Mouse (Mus musculus): ENCODE results near the gene Dcaf7. TPM values are rescaled to one million over a fixed set of nuclear protein-coding genes. Genes with fewer than 3 reads are reported as not detected.
"Not testable (repeated sequence)": the region's sequence is repeated elsewhere in the genome, so short reads cannot be mapped to it uniquely, and the experiment has no call there.

The Dcaf7 gene
- polyA plus RNA-seq, 1 experiment from 2014 or later = 82.1 TPM

DNA sequence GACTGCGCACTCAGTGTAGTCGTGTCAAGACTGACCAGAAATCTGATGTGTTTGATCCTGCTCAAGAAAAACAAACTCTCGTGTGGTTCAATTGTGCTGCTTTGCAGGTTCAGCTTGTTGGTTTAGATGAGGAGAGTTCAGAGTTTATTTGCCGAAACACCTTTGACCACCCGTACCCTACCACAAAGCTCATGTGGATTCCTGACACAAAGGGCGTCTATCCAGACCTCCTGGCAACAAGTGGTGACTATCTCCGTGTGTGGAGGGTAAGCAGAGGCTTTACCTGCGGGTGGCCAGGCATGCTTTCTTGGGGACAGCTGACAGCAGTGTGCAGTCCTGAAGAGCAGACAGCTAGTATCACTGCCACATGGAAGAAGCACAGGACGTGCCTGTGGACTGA lies 9.9 kb downstream of the Dcaf7 start:
- Histone ChIP-seq H3K4me2 (no peak overlapping the region), H3K27me3 (no peaks in the 10 kb centered on the region), H3K4me1 (no peaks in the 10 kb centered on the region), H3K4me3 (no peak overlapping the region), H3K27ac (no peak overlapping the region), H3K9ac (no peak overlapping the region), H3K9me3 (replicated peaks) (no peaks in the 10 kb centered on the region), H3K36me3 (ENCODE audit: poor library complexity, severe bottlenecking) (peaks cover 50% of the 10 kb centered on the region)
- 86% methylated on average over 9 of the region's 9 CpGs for WGBS
- ATAC-seq = no peak

- Histone ChIP-seq H3K27ac (no peak overlapping the region), H3K36me3 (ENCODE audit: poor library complexity, severe bottlenecking) (peaks cover 99% of the 10 kb centered on the region), H3K27me3 (no peaks in the 10 kb centered on the region), H3K4me1 (no peaks in the 10 kb centered on the region), H3K9ac (no peak overlapping the region), H3K9me3 (replicated peaks) (no peaks in the 10 kb centered on the region), H3K4me2 (no peak overlapping the region), H3K4me3 (no peak overlapping the region)
- WGBS = 93% methylated on average over 2 of the region's 2 CpGs
- no peak for ATAC-seq
Measured at GRCm38 (mm10) chr11:106053921-106054320, 17.2 kb downstream of the Dcaf7 start.

GRCm38 (mm10) chr11:106054600-106054999 lies 17.9 kb downstream of the Dcaf7 start:
- H3K4me3 ChIP-seq = no peak overlapping the region
- no peak for ATAC-seq

GRCm38 (mm10) chr11:106055341-106055740 lies 18.7 kb downstream of the Dcaf7 start:
- Histone ChIP-seq H3K4me2 (no peak overlapping the region), H3K4me3 (no peak overlapping the region), H3K27me3 (no peaks in the 10 kb centered on the region), H3K9ac (no peak overlapping the region), H3K36me3 (ENCODE audit: poor library complexity, severe bottlenecking) (peaks cover 97% of the 10 kb centered on the region), H3K27ac (no peak overlapping the region), H3K9me3 (replicated peaks) (no peaks in the 10 kb centered on the region), H3K4me1 (no peaks in the 10 kb centered on the region)
- ATAC-seq = no peak
- 95% methylated on average over 6 of the region's 6 CpGs for WGBS

More at GRCm38 (mm10) chr11:106054600-106054999, 17.9 kb downstream of the Dcaf7 start:
- H3K9ac ChIP-seq = no peak overlapping the region
- H3K4me2 ChIP-seq = no peak overlapping the region
- 97% methylated on average over 8 of the region's 8 CpGs for WGBS
- no peaks in the 10 kb centered on the region for H3K9me3 ChIP-seq (replicated peaks)
- no peaks in the 10 kb centered on the region for H3K4me1 ChIP-seq
- peaks cover 99% of the 10 kb centered on the region for H3K36me3 ChIP-seq (ENCODE audit: poor library complexity, severe bottlenecking)
- no peak overlapping the region for H3K27ac ChIP-seq
- no peaks in the 10 kb centered on the region for H3K27me3 ChIP-seq

- no peaks in the 10 kb centered on the region for H3K9me3 ChIP-seq (replicated peaks)
- H3K4me2 ChIP-seq = no peak overlapping the region
- H3K27ac ChIP-seq = no peak overlapping the region
- no peak for ATAC-seq
- H3K36me3 ChIP-seq (ENCODE audit: poor library complexity, severe bottlenecking) = peaks cover 81% of the 10 kb centered on the region
- no peaks in the 10 kb centered on the region for H3K4me1 ChIP-seq
- no peak overlapping the region for H3K4me3 ChIP-seq
- H3K9ac ChIP-seq = no peak overlapping the region
- H3K27me3 ChIP-seq = no peaks in the 10 kb centered on the region
- 93% methylated on average over 8 of the region's 8 CpGs for whole genome bisulfite sequencing
Measured at GRCm38 (mm10) chr11:106056819-106057491, 20.3 kb downstream of the Dcaf7 start.

DNA sequence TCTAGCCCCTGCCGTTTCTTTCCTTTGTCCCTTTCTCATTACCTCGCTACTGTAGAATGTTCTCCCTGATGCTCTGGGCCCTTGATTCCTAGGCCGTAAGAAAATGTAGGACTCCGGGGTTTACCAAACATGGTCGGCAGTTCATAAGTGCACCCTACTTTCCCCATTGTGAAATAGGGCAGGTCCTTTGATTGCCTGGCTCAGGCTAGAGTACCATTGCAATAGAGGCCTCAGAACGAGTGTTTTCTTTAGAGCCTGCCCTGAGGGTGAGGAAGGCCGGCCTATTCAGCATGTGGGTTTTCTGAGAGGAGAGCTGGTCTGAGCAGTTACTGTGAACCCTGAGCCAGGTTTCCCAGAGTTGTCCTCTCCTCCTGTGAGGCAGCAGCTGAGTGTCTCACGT lies 21.3 kb downstream of the Dcaf7 start:
- H3K4me1 ChIP-seq = no peaks in the 10 kb centered on the region
- peaks cover 70% of the 10 kb centered on the region for H3K36me3 ChIP-seq (ENCODE audit: poor library complexity, severe bottlenecking)
- no peak for ATAC-seq
- H3K27ac ChIP-seq = no peak overlapping the region
- no peak overlapping the region for H3K9ac ChIP-seq
- no peak overlapping the region for H3K4me3 ChIP-seq
- WGBS = 77% methylated on average over 8 of the region's 8 CpGs
- H3K9me3 ChIP-seq (replicated peaks) = no peaks in the 10 kb centered on the region
- H3K27me3 ChIP-seq = no peaks in the 10 kb centered on the region
- no peak overlapping the region for H3K4me2 ChIP-seq

DNA sequence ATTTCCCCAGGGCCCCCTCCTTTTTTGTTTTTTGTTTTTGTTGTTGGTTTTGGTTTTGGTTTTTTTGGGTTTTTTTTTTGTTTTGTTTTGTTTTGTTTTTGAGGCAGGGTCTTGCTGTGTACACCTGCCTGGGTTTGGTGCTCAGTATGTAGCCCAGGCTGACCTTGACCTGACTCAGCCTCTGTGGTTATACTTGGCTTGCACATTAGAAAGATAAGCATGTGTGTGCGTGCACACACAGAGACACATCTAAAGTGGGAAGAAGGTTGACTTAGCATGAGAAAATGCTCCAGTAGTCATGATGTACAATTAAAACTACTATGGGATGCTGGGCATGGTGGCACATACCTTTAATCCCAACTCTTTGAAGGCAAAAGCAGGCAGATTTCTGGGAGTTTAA lies 23.9 kb downstream of the Dcaf7 start:
- WGBS = 94% methylated on average over 1 of the region's 1 CpGs

GRCm38 (mm10) chr11:106061311-106061710 lies 24.6 kb downstream of the Dcaf7 start:
- Histone ChIP-seq H3K4me2 (no peak overlapping the region), H3K4me1 (peaks cover 2% of the 10 kb centered on the region; the same call in 1 of the 2 replicates), H3K9ac (no peak overlapping the region), H3K27me3 (no peaks in the 10 kb centered on the region), H3K36me3 (ENCODE audit: poor library complexity, severe bottlenecking) (peaks cover 37% of the 10 kb centered on the region), H3K9me3 (replicated peaks) (no peaks in the 10 kb centered on the region), H3K27ac (no peak overlapping the region), H3K4me3 (no peak overlapping the region)
- ATAC-seq = no peak
- 85% methylated on average over 1 of the region's 1 CpGs for WGBS

More for the DNA sequence above, 23.9 kb downstream of the Dcaf7 start:
- H3K36me3 ChIP-seq (ENCODE audit: poor library complexity, severe bottlenecking) = peaks cover 45% of the 10 kb centered on the region
- no peaks in the 10 kb centered on the region for H3K9me3 ChIP-seq (replicated peaks)
- H3K27me3 ChIP-seq = no peaks in the 10 kb centered on the region
- no peak overlapping the region for H3K9ac ChIP-seq
- ATAC-seq = no peak
- 0 out of 2 replicates have a peak, but pooled peaks cover 2% of the 10 kb centered on the region for H3K4me1 ChIP-seq
- no peak overlapping the region for H3K4me2 ChIP-seq
- H3K27ac ChIP-seq = no peak overlapping the region
- H3K4me3 ChIP-seq = no peak overlapping the region

DNA sequence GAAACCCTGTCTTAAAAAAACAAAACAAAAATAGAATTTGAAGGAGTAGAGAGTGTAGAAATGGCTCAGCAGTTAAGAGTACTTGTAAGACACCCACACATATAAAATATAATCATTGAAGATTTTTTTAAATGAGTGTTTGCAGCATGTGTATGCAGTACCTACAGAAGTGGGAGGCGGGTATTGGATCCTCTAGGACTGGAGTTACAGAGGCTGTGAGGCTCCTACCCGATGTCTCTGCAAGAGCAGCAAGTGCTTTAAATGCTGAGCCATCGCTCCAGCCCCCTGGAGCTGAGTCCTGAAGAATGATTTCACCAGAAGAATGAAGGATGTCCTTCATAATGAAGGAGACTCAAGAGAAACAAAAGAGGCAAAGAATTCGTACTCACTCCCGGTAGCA lies 27.1 kb downstream of the Dcaf7 start:
- Histone ChIP-seq H3K4me3 (no peak overlapping the region), H3K9ac (no peak overlapping the region), H3K4me2 (no peak overlapping the region), H3K36me3 (ENCODE audit: poor library complexity, severe bottlenecking) (peaks cover 13% of the 10 kb centered on the region), H3K4me1 (peaks cover 7% of the 10 kb centered on the region), H3K27me3 (no peaks in the 10 kb centered on the region), H3K27ac (no peak overlapping the region), H3K9me3 (replicated peaks) (no peaks in the 10 kb centered on the region)
- WGBS = 81% methylated on average over 5 of the region's 5 CpGs
- no peak for ATAC-seq

GRCm38 (mm10) chr11:106065073-106065922 lies 28.6 kb downstream of the Dcaf7 start:
- H3K9ac ChIP-seq = peak overlapping the region; percentile 92; the same call in 1 of the 2 replicates

GRCm38 (mm10) chr11:106065923-106066571 lies 29.4 kb downstream of the Dcaf7 start, which contains the start of gene Taco1:
Gene Taco1, plus strand, starts transcription at chr11:106066061.
- ATAC-seq = peak; percentile 99
- under 1% methylated on average over 49 of the region's 49 CpGs for WGBS
- peak within 1 kb of the TSS; percentile 72 for H3K27ac ChIP-seq
- 0 out of 2 replicates have a peak, but pooled peaks cover 5% of the 10 kb centered on the region for H3K36me3 ChIP-seq (ENCODE audit: poor library complexity, severe bottlenecking)
- peaks cover 7% of the 10 kb centered on the region for H3K4me1 ChIP-seq
- H3K27me3 ChIP-seq = no peaks in the 10 kb centered on the region
- no peaks in the 10 kb centered on the region for H3K9me3 ChIP-seq (replicated peaks)
- H3K4me2 ChIP-seq = peak within 1 kb of the TSS; percentile 95
- H3K4me3 ChIP-seq = peak within 1 kb of the TSS; percentile 82
- H3K9ac ChIP-seq = peak within 1 kb of the TSS; percentile 92

More at GRCm38 (mm10) chr11:106065073-106065922, 28.6 kb downstream of the Dcaf7 start:
- peak overlapping the region; percentile 95 for H3K4me2 ChIP-seq
- H3K9me3 ChIP-seq (replicated peaks) = no peaks in the 10 kb centered on the region
- H3K27ac ChIP-seq = no peak overlapping the region
- 0 out of 2 replicates have a peak, but pooled peaks cover 5% of the 10 kb centered on the region for H3K36me3 ChIP-seq (ENCODE audit: poor library complexity, severe bottlenecking)
- peaks cover 7% of the 10 kb centered on the region for H3K4me1 ChIP-seq
- H3K27me3 ChIP-seq = no peaks in the 10 kb centered on the region
- 46% methylated on average over 18 of the region's 18 CpGs for WGBS
- H3K4me3 ChIP-seq = peak overlapping the region; percentile 82
- 0 out of 2 replicates have a peak, but pooled peaks have one; percentile 6 for ATAC-seq

- H3K9ac ChIP-seq = peak overlapping the region; percentile 92
- not testable (repeated sequence) for H3K4me1 ChIP-seq; H3K27ac ChIP-seq; ATAC-seq; H3K9me3 ChIP-seq (replicated peaks); H3K27me3 ChIP-seq; H3K36me3 ChIP-seq (ENCODE audit: poor library complexity, severe bottlenecking)
- H3K4me2 ChIP-seq = peak overlapping the region; percentile 95
- WGBS = 18% methylated on average over 23 of the region's 23 CpGs
- H3K4me3 ChIP-seq = peak overlapping the region; percentile 82
Measured at GRCm38 (mm10) chr11:106066616-106067015, 29.9 kb downstream of the Dcaf7 start.
